In the genomic region with DNA sequence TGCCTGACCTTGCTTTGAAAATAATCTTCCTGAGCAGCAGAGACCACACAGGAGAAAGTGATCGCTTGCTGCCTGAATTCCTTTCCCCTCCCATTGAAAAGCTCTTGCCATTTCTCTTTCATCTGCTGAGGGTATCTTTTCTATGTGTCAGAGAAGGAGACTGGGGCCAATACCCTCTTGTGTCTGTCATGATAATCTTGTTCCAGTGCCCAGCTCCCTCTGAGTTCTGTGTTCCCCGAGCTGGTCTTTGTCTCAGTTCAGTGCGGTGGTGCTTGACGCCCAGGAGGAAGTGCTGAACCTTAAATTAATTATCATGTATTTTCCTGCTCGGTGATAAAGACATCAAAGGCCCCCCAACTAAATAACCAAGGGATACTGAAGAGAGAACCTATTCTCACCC, we compare ENCODE assay signal across 33 mouse cellular contexts.
DNase-seq lines count a peak whose midpoint lies in the region; ATAC-seq and TF ChIP-seq lines count a peak whose summit lies in the region.
"Had no signal": no experiment of that assay in that cellular context is flagged by ENCODE, and none has a peak within 500 bp of the region (broad histone marks: within the 10 kb centered on the region; RNA-seq: fewer than 3 reads in every experiment).

No protein-coding gene starts in this region.

- H3K4me1 ChIP-seq in heart, embryonic 12.5 days (replicated peaks), result peaks cover 12% of the 10 kb centered on the region
- H3K4me1 ChIP-seq in heart, postnatal 0 days (ENCODE audit: control insufficient read depth, insufficient read depth), result no peaks in the 10 kb centered on the region
- H3K4me1 ChIP-seq: embryonic facial prominence, embryonic 15.5 days; neural tube, embryonic 15.5 days had no signal

- H3K9me3 ChIP-seq in heart, embryonic 12.5 days (replicated peaks), result no peaks in the 10 kb centered on the region
- H3K9me3 ChIP-seq in heart, postnatal 0 days (replicated peaks; ENCODE audit: control insufficient read depth, low read length), result no peaks in the 10 kb centered on the region
- H3K9me3 ChIP-seq: embryonic facial prominence, embryonic 15.5 days; forebrain, embryonic 12.5 days; midbrain, embryonic 13.5 days; neural tube, embryonic 15.5 days had no signal

- ATAC-seq in heart, embryonic 12.5 days (ENCODE audit: insufficient number of reproducible peaks, low FRiP score), result no peak
- peak; percentile 27; the same call in 1 of the 2 replicates for ATAC-seq in heart, postnatal 0 days (ENCODE audit: insufficient read depth, low read depth)
- ATAC-seq: activated CD4-positive, CD25-positive, alpha-beta regulatory T cell, adult 4 months; CD4-positive, CD25-positive, alpha-beta regulatory T cell, adult 4 months; forebrain, postnatal 0 days; inflammation-experienced regulatory T-cells, adult 6 months; midbrain, embryonic 13.5 days had no signal

- peak overlapping the region; percentile 29; the same call in 1 of the 2 replicates for H3K4me2 ChIP-seq in heart, embryonic 12.5 days
- no peak overlapping the region for H3K4me2 ChIP-seq in heart, postnatal 0 days (ENCODE audit: low read depth, low read length)
- H3K4me2 ChIP-seq: embryonic facial prominence, embryonic 15.5 days; forebrain, embryonic 12.5 days; hindbrain, embryonic 14.5 days; midbrain, embryonic 13.5 days; neural tube, embryonic 15.5 days had no signal

- no peaks in the 10 kb centered on the region for H3K27me3 ChIP-seq in heart, embryonic 12.5 days (replicated peaks)
- no peaks in the 10 kb centered on the region for H3K27me3 ChIP-seq in heart, postnatal 0 days (ENCODE audit: control insufficient read depth, insufficient read depth, low read length)
- H3K27me3 ChIP-seq: embryonic facial prominence, embryonic 15.5 days; forebrain, embryonic 12.5 days; neural tube, embryonic 15.5 days had no signal

- no peak overlapping the region for H3K4me3 ChIP-seq in heart, embryonic 12.5 days
- no peak overlapping the region for H3K4me3 ChIP-seq in heart, postnatal 0 days (ENCODE audit: low read depth, low read length)
- H3K4me3 ChIP-seq: embryonic facial prominence, embryonic 15.5 days; forebrain, embryonic 12.5 days; midbrain, embryonic 13.5 days; neural tube, embryonic 15.5 days had no signal

- H3K27ac ChIP-seq in heart, embryonic 12.5 days (ENCODE audit: poor library complexity, severe bottlenecking), result peak overlapping the region; percentile 53; the same call in 1 of the 2 replicates
- no peak overlapping the region for H3K27ac ChIP-seq in heart, postnatal 0 days (ENCODE audit: low read depth)
- H3K27ac ChIP-seq: embryonic facial prominence, embryonic 15.5 days; forebrain, embryonic 12.5 days; hindbrain, embryonic 14.5 days; liver, embryonic 14.5 days; macrophage; midbrain, embryonic 13.5 days; neural tube, embryonic 15.5 days had no signal

- TF ChIP-seq EP300 in heart, postnatal 0 days (IDR thresholded peaks at IDR 0.05; ENCODE audit: low read depth), result no peak

- WGBS in heart, embryonic 12.5 days, result 4% methylated on average over 5 of the region's 5 CpGs
- WGBS in heart, postnatal 0 days, result 8% methylated on average over 5 of the region's 5 CpGs

- intact Hi-C loops in heart, postnatal 10 days (cut with DNase I), result no loop called here

- H3K9ac ChIP-seq in heart, embryonic 12.5 days, result 0 out of 2 replicates have a peak overlapping the region, but pooled peaks have one; percentile 6
- H3K9ac ChIP-seq in heart, postnatal 0 days (replicated peaks; ENCODE audit: low read depth, low read length), result no peak overlapping the region
- H3K9ac ChIP-seq: embryonic facial prominence, embryonic 15.5 days; forebrain, embryonic 12.5 days; forebrain, postnatal 0 days; hindbrain, embryonic 14.5 days; liver, embryonic 14.5 days; midbrain, embryonic 13.5 days; neural tube, embryonic 15.5 days had no signal

- no peak for DNase-seq in heart, postnatal 10 days
- peak; percentile 5 for DNase-seq in heart, postnatal 0 days (ENCODE audit: low spot score)
- no peak for DNase-seq in heart, adult 9 months (ENCODE audit: low spot score in 2 of 2)
- DNase-seq in retina, postnatal 1 day, result peak; percentile 8
- DNase-seq in retina, embryonic 14.5 days (ENCODE audit: low spot score), result no peak
- no peak for DNase-seq in left cerebral cortex, adult 8-10 months (ENCODE audit: low spot score in 2 of 2)
- DNase-seq: adrenal gland, adult 2 months; adrenal gland, postnatal 36 days; cerebellum, adult 2 months; cerebellum, postnatal 14 days; forebrain, postnatal 0 days; gastrocnemius, postnatal 10 days; heart, postnatal 14 days; kidney, adult 11 months; kidney, postnatal 10 days; layer of hippocampus, adult 9-11 months; liver; lung, adult 2 months; lung, postnatal 10 days; right cerebral cortex, adult 18-20 months; spleen, adult 18-20 months; thymus, postnatal 14 days had no signal

- TF ChIP-seq CTCF in heart, postnatal 0 days (IDR thresholded peaks at IDR 0.05; ENCODE audit: low read depth), result no peak

- H3K36me3 ChIP-seq in heart, embryonic 12.5 days, result no peaks in the 10 kb centered on the region
- no peaks in the 10 kb centered on the region for H3K36me3 ChIP-seq in heart, postnatal 0 days (replicated peaks; ENCODE audit: control insufficient read depth, insufficient read depth, low read length)
- H3K36me3 ChIP-seq: embryonic facial prominence, embryonic 15.5 days; forebrain, embryonic 12.5 days; midbrain, embryonic 13.5 days; neural tube, embryonic 15.5 days had no signal

Comparison
In these comparisons a context has a peak if more than half of its experiments do, and no peak if none do; other contexts are left out.
1. DNase-seq: peak in heart, postnatal 0 days (single experiment) and retina, postnatal 1 day (single experiment); none in heart, postnatal 10 days (0 of 2), heart, adult 9 months (0 of 2), retina, embryonic 14.5 days (single experiment) and left cerebral cortex, adult 8-10 months (0 of 2).